Mouse (Mus musculus) liver, embryonic 16.5 days (tissue): Measurements from ENCODE around the gene Nxnl2. TPM values are rescaled to one million over a fixed set of nuclear protein-coding genes. Genes with fewer than 3 reads are reported as not detected.

Source experiments
- ATAC-seq: fragments of 200-750 bp; cut with Nextera tagmentation; 2 replicates; pipeline ENCODE4 v1.8.0; 2017; ENCODE audit warnings: low read depth, mild to moderate bottlenecking, moderate number of reproducible peaks, moderate library complexity
- H3K27ac ChIP-seq: fragments of 300-500 bp; sonication (generic); 2 replicates; pipeline ENCODE4 v1.5.1; 2014; ENCODE audit warnings: mild to moderate bottlenecking, low read length
- H3K27me3 ChIP-seq: fragments of 300-500 bp; sonication (generic); 2 replicates; pipeline ENCODE4 v1.6.1; 2014; ENCODE audit warnings: low read depth, low read length, mixed read lengths; ENCODE audit not compliant: control insufficient read depth, insufficient read depth
- H3K36me3 ChIP-seq: fragments of 300-500 bp; sonication (generic); 2 replicates; pipeline ENCODE4 v1.6.1; 2014; ENCODE audit warnings: mild to moderate bottlenecking; ENCODE audit not compliant: control insufficient read depth, insufficient read depth
- H3K4me1 ChIP-seq: fragments of 300-500 bp; sonication (generic); 2 replicates; pipeline ENCODE4 v1.6.1; 2014; ENCODE audit warnings: low read depth, low read length, mixed read lengths; ENCODE audit not compliant: control insufficient read depth
- H3K4me2 ChIP-seq: fragments of 300-500 bp; sonication (generic); 2 replicates; pipeline ENCODE4 v1.6.1; 2014; ENCODE audit warnings: low read depth, low read length, mixed read lengths
- H3K4me3 ChIP-seq: fragments of 300-500 bp; sonication (generic); 2 replicates; pipeline ENCODE4 v1.5.1; 2014; ENCODE audit warnings: low read depth, mild to moderate bottlenecking, low read length
- H3K9ac ChIP-seq: fragments of 300-500 bp; sonication (generic); 2 replicates; pipeline ENCODE4 v1.6.1; 2014; ENCODE audit warnings: low read depth, low read length
- H3K9me3 ChIP-seq: fragments of 300-500 bp; sonication (generic); replicated peaks from 2 replicates; pipeline ENCODE4 v1.6.1; 2016; ENCODE audit warnings: low read length; ENCODE audit not compliant: control insufficient read depth
- whole genome bisulfite sequencing: fragments of 180-500 bp; shearing (Covaris S2); extraction: QIAGEN DNeasy Blood & Tissue Kit; methylation state at CpG from one replicate; pipeline ENCODE4 v1.1.7; 2014; ENCODE audit not compliant: insufficient replicate concordance; 5-methylcytosine and 5-hydroxymethylcytosine counted together
- polyA plus RNA-seq: library from polyadenylated mRNA; unstranded; fragments of >200 nt; fragmentation: Nextera tagmentation; extraction: Ambion mirVana; gene quantifications from 2 replicates; pipeline ENCODE4 v1.2.1, GENCODE M21; 2015

Gene Nxnl2
- polyA plus RNA-seq, 1 experiment from 2014 or later, result 0.19 TPM

GRCm38 (mm10) chr13:51162246-51162645, 8.6 kb upstream of the Nxnl2 start:
- H3K4me3 ChIP-seq, result no peak overlapping the region
- no peaks in the 10 kb centered on the region for H3K36me3 ChIP-seq
- no peak for ATAC-seq
- no peaks in the 10 kb centered on the region for H3K9me3 ChIP-seq
- no peaks in the 10 kb centered on the region for H3K27me3 ChIP-seq
- no peak overlapping the region for H3K4me2 ChIP-seq
- H3K4me1 ChIP-seq, result no peaks in the 10 kb centered on the region
- H3K9ac ChIP-seq, result no peak overlapping the region
- no peak overlapping the region for H3K27ac ChIP-seq
- WGBS, result 58% methylated on average over 6 of the region's 6 CpGs

GRCm38 (mm10) chr13:51166711-51167110, 4.1 kb upstream of the Nxnl2 start:
- 48% methylated on average over 11 of the region's 11 CpGs for WGBS
- Histone ChIP-seq H3K4me1 (peaks cover 2% of the 10 kb centered on the region), H3K36me3 (no peaks in the 10 kb centered on the region), H3K27me3 (peaks cover 20% of the 10 kb centered on the region), H3K27ac (no peak overlapping the region), H3K4me2 (no peak overlapping the region), H3K9me3 (no peaks in the 10 kb centered on the region), H3K9ac (no peak overlapping the region), H3K4me3 (no peak overlapping the region)
- ATAC-seq, result no peak

- H3K36me3 ChIP-seq, result no peaks in the 10 kb centered on the region
- H3K27me3 ChIP-seq, result peaks cover 26% of the 10 kb centered on the region
- no peak for ATAC-seq
- H3K4me3 ChIP-seq, result no peak overlapping the region; the same call in 1 of the 2 replicates
- H3K9me3 ChIP-seq, result no peaks in the 10 kb centered on the region
- H3K9ac ChIP-seq, result no peak overlapping the region
- peak overlapping the region; percentile 66 for H3K4me2 ChIP-seq
- H3K27ac ChIP-seq, result no peak overlapping the region
- H3K4me1 ChIP-seq, result peaks cover 2% of the 10 kb centered on the region
- WGBS, result 23% methylated on average over 11 of the region's 11 CpGs
These were observed 607 bp upstream of the Nxnl2 start for GRCm38 (mm10) chr13:51170215-51170614.

GRCm38 (mm10) chr13:51172601-51173000, 1.8 kb downstream of the Nxnl2 start:
- H3K4me2 ChIP-seq, result no peak overlapping the region
- H3K4me1 ChIP-seq, result peaks cover 2% of the 10 kb centered on the region
- H3K36me3 ChIP-seq, result no peaks in the 10 kb centered on the region
- H3K9ac ChIP-seq, result no peak overlapping the region
- peaks cover 26% of the 10 kb centered on the region for H3K27me3 ChIP-seq
- no peaks in the 10 kb centered on the region for H3K9me3 ChIP-seq
- WGBS, result 87% methylated on average over 7 of the region's 7 CpGs
- no peak for ATAC-seq
- H3K27ac ChIP-seq, result no peak overlapping the region
- no peak overlapping the region for H3K4me3 ChIP-seq

- H3K4me3 ChIP-seq, result no peak overlapping the region
- no peak overlapping the region for H3K27ac ChIP-seq
- no peak overlapping the region for H3K4me2 ChIP-seq
- no peaks in the 10 kb centered on the region for H3K36me3 ChIP-seq
- ATAC-seq, result no peak
- no peaks in the 10 kb centered on the region for H3K9me3 ChIP-seq
- 64% methylated on average over 10 of the region's 10 CpGs for WGBS
- no peaks in the 10 kb centered on the region for H3K4me1 ChIP-seq
- H3K9ac ChIP-seq, result no peak overlapping the region
- no peaks in the 10 kb centered on the region for H3K27me3 ChIP-seq
These were observed 8.1 kb downstream of the Nxnl2 start for GRCm38 (mm10) chr13:51178932-51179331.

DNA sequence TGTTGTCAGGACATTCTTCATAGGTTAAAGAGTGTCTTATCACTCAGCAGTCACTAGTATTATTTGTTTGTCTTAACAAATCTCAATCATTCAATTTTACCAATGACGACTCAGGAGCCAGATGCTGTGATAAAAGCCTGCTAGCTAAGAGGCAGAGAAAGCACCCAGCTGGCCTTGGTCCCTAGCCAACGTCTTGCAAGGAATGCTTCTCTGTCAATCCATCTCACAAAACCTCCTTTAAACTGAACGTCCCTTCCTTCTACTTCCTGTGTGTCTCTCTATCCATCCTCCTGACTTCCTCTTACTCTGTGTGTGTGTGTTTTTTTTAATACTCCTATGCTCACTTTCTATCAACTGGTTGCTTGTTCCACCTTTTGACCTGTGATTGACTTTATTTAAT, 8.5 kb downstream of the Nxnl2 start:
- no peak overlapping the region for H3K27ac ChIP-seq
- WGBS, result 28% methylated on average over 3 of the region's 3 CpGs
- no peak overlapping the region for H3K4me2 ChIP-seq
- no peak overlapping the region for H3K4me3 ChIP-seq
- H3K27me3 ChIP-seq, result no peaks in the 10 kb centered on the region
- no peak for ATAC-seq
- no peaks in the 10 kb centered on the region for H3K4me1 ChIP-seq
- H3K36me3 ChIP-seq, result no peaks in the 10 kb centered on the region
- H3K9me3 ChIP-seq, result no peaks in the 10 kb centered on the region
- no peak overlapping the region for H3K9ac ChIP-seq

DNA sequence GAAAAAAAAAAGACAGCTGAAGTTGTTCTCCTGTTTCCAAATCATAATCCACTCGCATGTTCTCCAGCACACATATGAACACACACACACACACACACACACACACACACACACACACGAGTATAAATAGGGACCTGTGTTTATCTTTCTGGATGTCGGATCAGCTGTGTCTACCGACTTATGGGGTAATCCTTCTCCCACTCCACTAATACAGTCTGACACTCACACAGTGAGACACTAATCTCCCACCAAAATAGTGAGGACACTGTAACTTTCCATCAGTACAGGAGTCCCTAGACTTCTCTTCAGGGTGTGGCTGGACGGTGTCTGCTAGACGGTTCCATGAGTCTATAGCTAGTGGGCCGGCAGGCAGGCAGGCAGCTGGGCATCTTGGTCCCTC, 11.4 kb downstream of the Nxnl2 start:
- Histone ChIP-seq H3K9ac (no peak overlapping the region), H3K27ac (no peak overlapping the region), H3K4me2 (no peak overlapping the region), H3K4me1 (no peaks in the 10 kb centered on the region), H3K27me3 (no peaks in the 10 kb centered on the region), H3K9me3 (no peaks in the 10 kb centered on the region), H3K4me3 (no peak overlapping the region), H3K36me3 (no peaks in the 10 kb centered on the region)
- ATAC-seq, result no peak
- 60% methylated on average over 7 of the region's 7 CpGs for WGBS

DNA sequence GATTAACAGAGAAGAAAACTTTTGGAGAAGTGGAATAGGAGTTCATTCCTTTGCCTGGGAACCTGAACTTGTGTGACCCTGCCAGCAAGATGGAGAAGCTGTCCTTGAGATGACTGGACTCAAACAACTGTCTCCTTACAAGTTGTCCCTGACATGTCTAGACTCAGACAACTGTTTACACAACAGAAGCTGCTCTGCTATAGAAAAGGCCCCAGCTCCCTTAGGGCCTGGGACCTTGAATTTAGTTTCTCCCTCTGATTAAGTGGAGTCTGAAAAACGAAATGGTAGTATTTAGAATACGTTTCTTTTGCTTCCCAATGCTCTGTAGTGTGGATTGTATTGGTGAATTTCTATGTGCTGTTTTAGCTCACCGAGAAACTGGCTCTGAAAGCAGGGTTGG, 14.1 kb downstream of the Nxnl2 start:
- no peaks in the 10 kb centered on the region for H3K27me3 ChIP-seq
- H3K4me3 ChIP-seq, result no peak overlapping the region
- WGBS, result 53% methylated on average over 3 of the region's 3 CpGs
- no peak for ATAC-seq
- H3K4me2 ChIP-seq, result no peak overlapping the region
- no peaks in the 10 kb centered on the region for H3K4me1 ChIP-seq
- no peaks in the 10 kb centered on the region for H3K9me3 ChIP-seq
- H3K36me3 ChIP-seq, result no peaks in the 10 kb centered on the region
- H3K27ac ChIP-seq, result no peak overlapping the region
- no peak overlapping the region for H3K9ac ChIP-seq

DNA sequence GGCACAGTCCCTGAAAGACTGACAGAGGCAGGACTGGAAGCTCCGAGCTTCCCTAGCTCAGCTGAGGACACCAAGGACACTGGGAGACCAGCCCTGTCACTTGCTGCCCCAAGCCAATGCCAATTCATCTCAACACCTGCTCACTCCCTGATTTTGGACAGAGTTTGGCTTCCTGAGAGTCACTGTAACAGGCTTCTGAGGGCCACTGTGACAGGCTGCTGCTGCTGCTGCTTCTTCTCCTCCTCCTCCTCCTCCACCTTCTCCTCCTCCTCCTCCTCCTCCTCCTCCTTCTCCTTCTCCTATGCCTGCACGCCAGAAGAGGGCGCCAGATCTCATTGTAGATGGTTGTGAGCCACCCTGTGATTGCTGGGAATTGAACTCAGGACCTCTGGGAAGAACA, 19.5 kb downstream of the Nxnl2 start:
- Histone ChIP-seq H3K9me3 (no peaks in the 10 kb centered on the region), H3K9ac (no peak overlapping the region), H3K4me2 (no peak overlapping the region), H3K4me1 (no peaks in the 10 kb centered on the region), H3K36me3 (no peaks in the 10 kb centered on the region), H3K4me3 (no peak overlapping the region), H3K27ac (no peak overlapping the region), H3K27me3 (no peaks in the 10 kb centered on the region)
- 31% methylated on average over 3 of the region's 3 CpGs for WGBS
- ATAC-seq, result no peak
